In genomic region chr1:181865863-181866216, GRCm38 (mm10) we compare ENCODE assay signal across 17 mouse cellular contexts. TPM values are rescaled to one million over a fixed set of nuclear protein-coding genes. Genes with fewer than 3 reads are reported as not detected.
DNase-seq lines count a peak whose midpoint lies in the region; ATAC-seq and TF ChIP-seq lines count a peak whose summit lies in the region.
"Had no signal": no experiment of that assay in that cellular context is flagged by ENCODE, and none has a peak within 500 bp of the region (broad histone marks: within the 10 kb centered on the region; RNA-seq: fewer than 3 reads in every experiment).

No protein-coding gene starts in this region.

- H3K36me3 ChIP-seq in lung, postnatal 0 days (ENCODE audit: insufficient read depth, low read length): no peaks in the 10 kb centered on the region
- H3K36me3 ChIP-seq in intestine, postnatal 0 days (ENCODE audit: control insufficient read depth, insufficient read depth): no peaks in the 10 kb centered on the region
- H3K36me3 ChIP-seq in stomach, embryonic 15.5 days: no peaks in the 10 kb centered on the region
- H3K36me3 ChIP-seq: forebrain, embryonic 15.5 days; hindbrain, embryonic 12.5 days; midbrain, embryonic 13.5 days had no signal

- ATAC-seq in lung, postnatal 0 days: 0 out of 2 replicates have a peak, but pooled peaks have one; percentile 15
- ATAC-seq in common myeloid progenitor, adult 5-6 weeks (replicated peaks; ENCODE audit: low read depth, poor library complexity, severe bottlenecking): peak; percentile 33
- peak; percentile 14 for ATAC-seq in intestine, postnatal 0 days
- ATAC-seq in stomach, embryonic 15.5 days (ENCODE audit: insufficient read depth, low FRiP score, low read depth): no peak
- ATAC-seq: forebrain, embryonic 15.5 days; midbrain, embryonic 13.5 days had no signal

- H3K27ac ChIP-seq in lung, postnatal 0 days (ENCODE audit: low read length): no peak overlapping the region
- peak overlapping the region; percentile 71; the same call in 1 of the 2 replicates for H3K27ac ChIP-seq in intestine, postnatal 0 days (ENCODE audit: low read depth, low read length)
- H3K27ac ChIP-seq in stomach, embryonic 15.5 days: peak overlapping the region; percentile 67; the same call in 1 of the 2 replicates
- no peak overlapping the region for H3K27ac ChIP-seq in layer of hippocampus, adult 2 months
- H3K27ac ChIP-seq: forebrain, embryonic 15.5 days; hindbrain, embryonic 12.5 days; midbrain, embryonic 13.5 days had no signal

- H3K4me3 ChIP-seq in lung, postnatal 0 days (ENCODE audit: low read depth, low read length): no peak overlapping the region
- no peak overlapping the region for H3K4me3 ChIP-seq in lung, adult 2 months (replicated peaks; ENCODE audit: extremely low read depth, low read depth, low read length)
- H3K4me3 ChIP-seq in intestine, postnatal 0 days (ENCODE audit: low read depth, low read length): no peak overlapping the region
- H3K4me3 ChIP-seq in stomach, embryonic 15.5 days (replicated peaks): no peak overlapping the region
- no peak overlapping the region for H3K4me3 ChIP-seq in layer of hippocampus, adult 2 months
- H3K4me3 ChIP-seq: forebrain, embryonic 15.5 days; hindbrain, embryonic 12.5 days; midbrain, embryonic 13.5 days; myocyte had no signal

- TF ChIP-seq POLR2A in lung, adult 2 months (IDR thresholded peaks at IDR 0.05; ENCODE audit: borderline replicate concordance, extremely low read depth, low read depth, low read length): no peak

- H3K9ac ChIP-seq in lung, postnatal 0 days (replicated peaks; ENCODE audit: low read depth): no peak overlapping the region
- H3K9ac ChIP-seq in intestine, postnatal 0 days (ENCODE audit: low read depth, low read length): no peak overlapping the region
- no peak overlapping the region for H3K9ac ChIP-seq in stomach, embryonic 15.5 days
- H3K9ac ChIP-seq: forebrain, embryonic 15.5 days; hindbrain, embryonic 12.5 days; midbrain, embryonic 13.5 days had no signal

- no peaks in the 10 kb centered on the region for H3K9me3 ChIP-seq in lung, postnatal 0 days (ENCODE audit: low read length)
- no peaks in the 10 kb centered on the region for H3K9me3 ChIP-seq in intestine, postnatal 0 days (ENCODE audit: control insufficient read depth)
- no peaks in the 10 kb centered on the region for H3K9me3 ChIP-seq in stomach, embryonic 15.5 days
- H3K9me3 ChIP-seq: forebrain, embryonic 15.5 days; hindbrain, embryonic 12.5 days; midbrain, embryonic 13.5 days had no signal

- no peak for TF ChIP-seq CTCF in lung, postnatal 0 days (IDR thresholded peaks at IDR 0.05)
- no peak for TF ChIP-seq CTCF in lung, adult 2 months (IDR thresholded peaks at IDR 0.05; ENCODE audit: insufficient read depth, low read length)
- TF ChIP-seq CTCF in intestine, postnatal 0 days (IDR thresholded peaks at IDR 0.05; ENCODE audit: low read depth): no peak
- TF ChIP-seq CTCF in layer of hippocampus, adult 2 months (conservative IDR thresholded peaks at IDR 0.05): no peak

- H3K27me3 ChIP-seq in lung, postnatal 0 days (replicated peaks; ENCODE audit: insufficient read depth, low read length): no peaks in the 10 kb centered on the region
- H3K27me3 ChIP-seq in intestine, postnatal 0 days (replicated peaks; ENCODE audit: control insufficient read depth, insufficient read depth, low read length): no peaks in the 10 kb centered on the region
- no peaks in the 10 kb centered on the region for H3K27me3 ChIP-seq in stomach, embryonic 15.5 days (replicated peaks)
- H3K27me3 ChIP-seq: forebrain, embryonic 15.5 days; hindbrain, embryonic 12.5 days; midbrain, embryonic 13.5 days had no signal

- no peak overlapping the region for H3K4me2 ChIP-seq in lung, postnatal 0 days (replicated peaks; ENCODE audit: low read depth, low read length)
- H3K4me2 ChIP-seq in intestine, postnatal 0 days (replicated peaks; ENCODE audit: low read depth): no peak overlapping the region
- H3K4me2 ChIP-seq in stomach, embryonic 15.5 days: no peak overlapping the region
- H3K4me2 ChIP-seq: forebrain, embryonic 15.5 days; hindbrain, embryonic 12.5 days; midbrain, embryonic 13.5 days had no signal

- WGBS in lung, postnatal 0 days: 70% methylated on average over 5 of the region's 5 CpGs
- WGBS in lung, adult 2 months: 71% methylated on average over 5 of the region's 5 CpGs
- 44% methylated on average over 5 of the region's 5 CpGs for WGBS in intestine, postnatal 0 days
- WGBS in stomach, embryonic 15.5 days: 69% methylated on average over 5 of the region's 5 CpGs

- no peak for TF ChIP-seq EP300 in lung, postnatal 0 days (IDR thresholded peaks at IDR 0.05)

- H3K4me1 ChIP-seq in lung, postnatal 0 days (ENCODE audit: insufficient read depth, low read depth, low read length): no peaks in the 10 kb centered on the region
- peaks cover 7% of the 10 kb centered on the region for H3K4me1 ChIP-seq in lung, adult 2 months (ENCODE audit: control insufficient read depth, insufficient read depth, low read length)
- H3K4me1 ChIP-seq in intestine, postnatal 0 days (replicated peaks; ENCODE audit: control insufficient read depth, insufficient read depth, low read length): 0 out of 2 replicates have a peak, but pooled peaks cover 5% of the 10 kb centered on the region
- peaks cover 10% of the 10 kb centered on the region; the same call in 1 of the 2 replicates for H3K4me1 ChIP-seq in stomach, embryonic 15.5 days
- H3K4me1 ChIP-seq: forebrain, embryonic 15.5 days had no signal

- no peak for DNase-seq in lung, postnatal 0 days (ENCODE audit: low spot score)
- no peak for DNase-seq in lung, adult 2 months
- DNase-seq in adrenal gland, postnatal 10 days: no peak
- DNase-seq in layer of hippocampus, adult 2 months (ENCODE audit: low spot score in 2 of 2): no peak
- no peak for DNase-seq in testis, postnatal 14 days (ENCODE audit: low spot score)
- DNase-seq: adrenal gland, adult 2 months; cerebellum, postnatal 10 days; gastrocnemius, postnatal 14 days; layer of hippocampus, postnatal 36 days; right cerebral cortex, postnatal 25 days had no signal

RNA-seq across cellular contexts. Expression of gene Lbr, which starts 23.0 kb away (rescaled TPM):
- 51.7 and 54.3 TPM in 2 replicates for polyA plus RNA-seq in lung, postnatal 0 days (2015; fragmentation: Nextera tagmentation; extraction: Ambion mirVana)
- polyA plus RNA-seq in lung, adult 2 months (2012; rRNA removed): 24.3 and 30.0 TPM in 2 replicates
- total RNA-seq in common myeloid progenitor, adult 5-6 weeks (2017): 187 and 212 TPM in 2 replicates
- polyA plus RNA-seq in intestine, postnatal 0 days (2015; fragmentation: Nextera tagmentation; extraction: Ambion mirVana): 34.4 and 37.7 TPM in 2 replicates
- polyA plus RNA-seq in stomach, embryonic 15.5 days (2015; fragmentation: Nextera tagmentation; extraction: Ambion mirVana): 127 and 133 TPM in 2 replicates
- total RNA-seq in adrenal gland, postnatal 10 days (2021): 10 to 100 TPM; 35.9 to 36.6 TPM
- total RNA-seq in layer of hippocampus, adult 2 months (2021): 10 to 100 TPM; 12.0 to 15.7 TPM

Comparison
In these comparisons a context has a peak if more than half of its experiments do, and no peak if none do; other contexts are left out.
1. H3K27ac ChIP-seq: peak in intestine, postnatal 0 days (single experiment) and stomach, embryonic 15.5 days (single experiment); none in lung, postnatal 0 days (single experiment) and layer of hippocampus, adult 2 months (single experiment).